Mouse (Mus musculus): Measurements from ENCODE around the gene Rft1.

Gene Rft1

GRCm38 (mm10) chr14:30731896-30732295, 77.7 kb downstream of the Rft1 start:
- no peak for DNase-seq (ENCODE audit: low spot score)

- no peak for DNase-seq (ENCODE audit: low spot score)
Measured at GRCm38 (mm10) chr14:30734665-30735064, 80.5 kb downstream of the Rft1 start.

- DNase-seq (ENCODE audit: low spot score): peak; percentile 41
Measured at GRCm38 (mm10) chr14:30735810-30736209, 81.7 kb downstream of the Rft1 start.

GRCm38 (mm10) chr14:30736413-30736812, 82.3 kb downstream of the Rft1 start:
- DNase-seq (ENCODE audit: low spot score): no peak

Data from testis, postnatal 10 days (tissue).